Mouse (Mus musculus) embryonic facial prominence, embryonic 15.5 days (tissue): ENCODE measurements at regions not wholly inside any gene's neighbourhood (a gene's known extent, or its start where the extent isn't known, plus 50 kb on each side); places are given as distances from the start of the nearest gene placed in this dataset.
"Not testable (repeated sequence)": the region's sequence is repeated elsewhere in the genome, so short reads cannot be mapped to it uniquely, and the experiment has no call there.

Experiments
- ATAC-seq: fragments of 200-750 bp; cut with Nextera tagmentation; 2 replicates; pipeline ENCODE4 v1.8.0; 2017; ENCODE audit warnings: low read depth, moderate TSS enrichment; ENCODE audit not compliant: insufficient number of reproducible peaks, low FRiP score, low TSS enrichment
- H3K27ac ChIP-seq: fragments of 300-500 bp; sonication (generic); replicated peaks from 2 replicates; pipeline ENCODE4 v1.5.1; 2015; ENCODE audit warnings: mild to moderate bottlenecking, inconsistent platforms
- H3K27me3 ChIP-seq: fragments of 300-500 bp; sonication (generic); 2 replicates; pipeline ENCODE4 v1.6.1; 2015; ENCODE audit warnings: inconsistent platforms
- H3K36me3 ChIP-seq: fragments of 300-500 bp; sonication (generic); 2 replicates; pipeline ENCODE4 v1.6.1; 2015; ENCODE audit warnings: mild to moderate bottlenecking, inconsistent platforms
- H3K4me1 ChIP-seq: fragments of 300-500 bp; sonication (generic); 2 replicates; pipeline ENCODE4 v1.6.1; 2015; ENCODE audit warnings: inconsistent platforms
- H3K4me2 ChIP-seq: fragments of 300-500 bp; sonication (generic); replicated peaks from 2 replicates; pipeline ENCODE4 v1.6.1; 2015; ENCODE audit warnings: mild to moderate bottlenecking, inconsistent platforms
- H3K4me3 ChIP-seq: fragments of 300-500 bp; sonication (generic); replicated peaks from 2 replicates; pipeline ENCODE4 v1.5.1; 2015; ENCODE audit warnings: mild to moderate bottlenecking, inconsistent platforms
- H3K9ac ChIP-seq: fragments of 300-500 bp; sonication (generic); 2 replicates; pipeline ENCODE4 v1.6.1; 2015; ENCODE audit warnings: inconsistent platforms
- H3K9me3 ChIP-seq: fragments of 300-500 bp; sonication (generic); replicated peaks from 2 replicates; pipeline ENCODE4 v1.6.1; 2016; ENCODE audit warnings: inconsistent platforms
- WGBS: fragments of 180-500 bp; shearing (Covaris S2); methylation state at CpG from one replicate; pipeline ENCODE4 v1.1.7; 2015; 5-methylcytosine and 5-hydroxymethylcytosine counted together

GRCm38 (mm10) chr17:49346701-49347100 lies 81.5 kb upstream of the Mocs1 start:
- WGBS: 70% methylated on average over 5 of the region's 5 CpGs

GRCm38 (mm10) chr17:49349328-49349727 lies 78.8 kb upstream of the Mocs1 start:
- Histone ChIP-seq H3K4me3 (no peak overlapping the region), H3K4me1 (no peaks in the 10 kb centered on the region), H3K9me3 (no peaks in the 10 kb centered on the region), H3K4me2 (no peak overlapping the region), H3K36me3 (no peaks in the 10 kb centered on the region), H3K9ac (no peak overlapping the region), H3K27ac (no peak overlapping the region), H3K27me3 (no peaks in the 10 kb centered on the region)
- ATAC-seq: no peak
- WGBS: 59% methylated on average over 9 of the region's 9 CpGs

More at GRCm38 (mm10) chr17:49346701-49347100, 81.5 kb upstream of the Mocs1 start:
- no peaks in the 10 kb centered on the region for H3K36me3 ChIP-seq
- H3K9ac ChIP-seq: no peak overlapping the region
- H3K4me1 ChIP-seq: no peaks in the 10 kb centered on the region
- H3K4me3 ChIP-seq: no peak overlapping the region
- ATAC-seq: no peak
- no peaks in the 10 kb centered on the region for H3K9me3 ChIP-seq
- no peak overlapping the region for H3K27ac ChIP-seq
- H3K4me2 ChIP-seq: no peak overlapping the region
- H3K27me3 ChIP-seq: no peaks in the 10 kb centered on the region

GRCm38 (mm10) chr17:49359212-49359611 lies 69.0 kb upstream of the Mocs1 start:
- Histone ChIP-seq H3K4me3 (no peak overlapping the region), H3K9me3 (no peaks in the 10 kb centered on the region), H3K27me3 (no peaks in the 10 kb centered on the region), H3K4me1 (no peaks in the 10 kb centered on the region), H3K4me2 (no peak overlapping the region), H3K27ac (no peak overlapping the region), H3K9ac (no peak overlapping the region), H3K36me3 (no peaks in the 10 kb centered on the region)
- no peak for ATAC-seq

- not testable (repeated sequence) for H3K27me3 ChIP-seq, H3K27ac ChIP-seq, H3K9ac ChIP-seq, H3K9me3 ChIP-seq, H3K4me3 ChIP-seq, H3K36me3 ChIP-seq, ATAC-seq, H3K4me2 ChIP-seq, H3K4me1 ChIP-seq
- 45% methylated on average over 6 of the region's 6 CpGs for whole genome bisulfite sequencing
These were observed 67.9 kb upstream of the Mocs1 start for GRCm38 (mm10) chr17:49360251-49360650.

GRCm38 (mm10) chr17:49367791-49368190 lies 60.4 kb upstream of the Mocs1 start:
- H3K9me3 ChIP-seq: no peaks in the 10 kb centered on the region
- no peaks in the 10 kb centered on the region for H3K27me3 ChIP-seq
- H3K27ac ChIP-seq: no peak overlapping the region
- 63% methylated on average over 4 of the region's 4 CpGs for WGBS
- no peak for ATAC-seq
- no peak overlapping the region for H3K4me3 ChIP-seq
- no peaks in the 10 kb centered on the region for H3K4me1 ChIP-seq
- H3K4me2 ChIP-seq: no peak overlapping the region
- no peak overlapping the region for H3K9ac ChIP-seq
- no peaks in the 10 kb centered on the region for H3K36me3 ChIP-seq

- Histone ChIP-seq H3K4me2 (no peak overlapping the region), H3K4me3 (no peak overlapping the region), H3K4me1 (no peaks in the 10 kb centered on the region), H3K27me3 (no peaks in the 10 kb centered on the region), H3K9me3 (no peaks in the 10 kb centered on the region), H3K9ac (no peak overlapping the region), H3K36me3 (no peaks in the 10 kb centered on the region), H3K27ac (no peak overlapping the region)
- 78% methylated on average over 2 of the region's 2 CpGs for WGBS
- no peak for ATAC-seq
These were observed 59.5 kb upstream of the Mocs1 start for GRCm38 (mm10) chr17:49368476-49369269.

GRCm38 (mm10) chr17:49377626-49378025 lies 50.5 kb upstream of the Mocs1 start:
- no peak for ATAC-seq
- Histone ChIP-seq H3K27ac (no peak overlapping the region), H3K9me3 (no peaks in the 10 kb centered on the region), H3K4me1 (no peaks in the 10 kb centered on the region), H3K9ac (no peak overlapping the region), H3K27me3 (no peaks in the 10 kb centered on the region), H3K4me3 (no peak overlapping the region), H3K36me3 (no peaks in the 10 kb centered on the region), H3K4me2 (no peak overlapping the region)
- 64% methylated on average over 11 of the region's 11 CpGs for WGBS
